Mouse (Mus musculus) inflammation-experienced regulatory T-cells, adult 6 months (primary cell): ENCODE data around the gene Hba-a2. TPM values are rescaled to one million over a fixed set of nuclear protein-coding genes. Genes with fewer than 3 reads are reported as not detected.
"Not testable (repeated sequence)": the region's sequence is repeated elsewhere in the genome, so short reads cannot be mapped to it uniquely, and the experiment has no call there.

ENCODE experiments used
- ATAC-seq: one replicate; pipeline ENCODE4 v1.8.0; 2017
- polyA plus RNA-seq, 3 experiments: library from polyadenylated mRNA; unstranded; fragments of 100-300 nt; shearing (Covaris generic); gene quantifications; one replicate each; pipeline ENCODE4 v1.2.1; 2017

Hba-a2 gene
- polyA plus RNA-seq, 3 experiments from 2014 or later, result 11.3 to 24.9 (median 18.9) TPM

DNA sequence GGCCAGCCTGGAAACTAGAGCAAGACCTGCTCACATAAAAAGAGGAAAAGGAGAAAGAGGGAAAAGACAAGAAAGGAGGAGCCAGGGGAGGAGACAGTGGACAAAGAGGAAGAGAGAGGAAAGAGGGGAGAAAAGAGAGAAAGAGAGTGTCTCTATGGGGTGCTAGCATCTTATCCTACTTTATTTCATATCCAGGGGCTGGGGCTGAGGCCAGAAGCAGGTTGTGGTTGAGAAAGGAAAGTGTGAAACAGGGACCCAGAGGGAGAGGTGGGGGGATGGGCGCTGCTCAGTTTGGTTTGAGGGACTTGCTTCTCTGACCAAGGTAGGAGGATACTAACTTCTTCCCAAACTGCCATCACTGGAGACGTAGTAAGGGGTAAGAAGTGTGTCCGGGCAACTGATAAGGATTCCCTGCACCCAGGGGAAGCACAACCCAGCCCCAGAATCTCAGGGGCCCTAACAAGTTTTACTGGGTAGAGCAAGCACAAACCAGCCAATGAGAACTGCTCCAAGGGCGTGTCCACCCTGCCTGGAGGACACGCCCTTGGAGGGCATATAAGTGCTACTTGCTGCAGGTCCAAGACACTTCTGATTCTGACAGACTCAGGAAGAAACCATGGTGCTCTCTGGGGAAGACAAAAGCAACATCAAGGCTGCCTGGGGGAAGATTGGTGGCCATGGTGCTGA, 13.1 kb upstream of the Hba-a2 start, which contains the start of gene Hba-a1:
Gene Hba-a1 (plus strand): TSS at position 421 of the 687 bp plus-strand sequence.
- not testable (repeated sequence) for ATAC-seq

- not testable (repeated sequence) for ATAC-seq
Measured at GRCm38 (mm10) chr11:32284582-32284981, 11.7 kb upstream of the Hba-a2 start.

- no peak for ATAC-seq
Measured at GRCm38 (mm10) chr11:32285031-32285775, 11.1 kb upstream of the Hba-a2 start.

- not testable (repeated sequence) for ATAC-seq
Measured at GRCm38 (mm10) chr11:32285887-32286286, 10.4 kb upstream of the Hba-a2 start.

DNA sequence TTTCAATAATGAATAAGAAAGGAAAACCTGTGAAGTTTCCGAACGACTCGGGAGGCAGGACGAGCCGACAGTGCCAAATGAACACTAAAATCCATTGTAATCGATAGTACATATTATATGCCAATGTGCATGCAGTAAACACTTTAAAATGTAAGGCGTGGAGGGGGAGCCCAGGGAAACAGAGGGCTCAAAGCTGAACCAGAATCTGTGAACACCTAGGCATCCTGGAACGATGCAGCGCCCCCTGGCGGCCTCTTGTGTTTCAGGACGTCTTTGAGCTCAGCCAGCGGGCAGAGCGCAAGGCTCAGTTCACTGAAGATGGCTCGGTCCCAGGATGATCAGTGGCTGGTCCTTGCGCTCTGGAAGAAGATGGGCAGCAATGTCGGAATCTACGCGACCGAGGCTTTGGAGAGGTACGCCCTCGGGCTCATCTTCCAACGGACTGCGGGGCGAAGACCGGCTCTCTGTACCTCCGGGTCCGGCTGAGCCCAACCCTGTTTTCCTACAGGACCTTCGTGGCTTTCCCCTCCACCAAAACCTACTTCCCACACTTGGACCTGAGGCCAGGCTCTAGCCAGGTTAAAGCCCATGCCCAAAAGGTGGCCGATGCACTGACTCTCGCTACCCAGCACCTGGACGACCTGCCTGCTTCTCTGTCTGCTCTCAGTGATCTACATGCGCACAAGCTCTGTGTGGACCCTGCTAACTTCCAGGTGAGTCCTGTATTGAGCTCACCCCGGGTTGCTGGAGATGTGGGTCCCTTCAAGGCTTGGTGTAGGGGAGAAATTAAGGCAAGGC, 9.4 kb upstream of the Hba-a2 start, which contains the start of gene Hbq1b:
Gene Hbq1b (plus strand): TSS at position 271 of the 798 bp plus-strand sequence.
- ATAC-seq, result peak; percentile 38

DNA sequence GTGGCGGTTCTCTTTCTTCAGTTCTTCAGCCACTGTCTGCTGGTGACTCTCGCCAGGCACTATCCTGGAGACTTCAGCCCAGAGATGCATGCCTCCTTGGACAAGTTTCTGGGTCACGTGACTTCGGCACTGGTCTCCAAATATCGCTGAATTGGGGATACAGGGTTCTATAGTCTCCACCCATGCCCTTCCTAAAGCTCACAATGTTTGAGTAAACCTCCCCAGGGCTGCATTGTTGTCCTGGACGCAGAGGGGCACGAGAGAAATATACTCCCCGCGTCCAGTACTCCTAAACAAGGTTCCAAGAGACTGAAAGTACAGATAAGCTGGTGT, 8.8 kb upstream of the Hba-a2 start:
- ATAC-seq, result no peak

DNA sequence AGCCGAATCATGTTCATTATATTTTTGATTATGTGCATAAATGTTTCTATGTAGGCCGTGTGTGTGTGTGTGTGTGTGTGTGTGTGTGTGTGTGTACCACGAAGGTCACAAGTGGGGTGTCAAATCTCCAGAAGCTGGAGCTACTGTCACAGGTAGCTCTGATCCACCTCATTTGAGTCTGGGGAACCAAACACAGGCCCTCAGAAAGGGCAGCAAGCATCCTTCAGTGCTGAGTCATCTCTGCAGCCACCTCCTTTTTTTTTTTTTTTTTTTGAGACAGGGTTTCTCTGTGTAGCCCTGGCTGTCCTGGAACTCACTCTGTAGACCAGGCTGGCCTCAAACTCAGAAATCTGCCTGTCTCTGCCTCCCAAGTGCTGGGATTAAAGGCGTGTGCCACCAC, 3.5 kb upstream of the Hba-a2 start:
- not testable (repeated sequence) for ATAC-seq

DNA sequence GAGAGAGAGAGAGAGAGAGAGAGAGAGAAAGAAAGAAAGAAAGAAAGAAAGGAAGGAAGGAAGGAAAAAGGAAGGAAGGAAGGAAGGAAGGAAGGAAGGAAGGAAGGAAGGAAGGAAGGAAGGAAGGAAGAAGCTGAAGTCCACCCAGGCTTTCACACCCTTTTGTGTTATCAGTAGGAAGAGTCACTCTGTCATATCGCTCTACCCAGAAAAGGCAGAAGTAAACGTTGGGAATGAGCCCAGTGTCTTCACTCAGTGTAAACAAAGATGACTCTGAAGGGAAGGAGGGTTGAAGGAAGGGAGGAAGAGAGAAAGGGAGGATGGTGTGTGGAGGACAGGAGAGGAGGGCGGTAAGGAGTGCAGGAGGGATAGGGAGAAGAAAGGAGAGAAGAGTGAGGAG, 2.8 kb upstream of the Hba-a2 start:
- not testable (repeated sequence) for ATAC-seq

GRCm38 (mm10) chr11:32297417-32297816, 1.1 kb downstream of the Hba-a2 start:
- not testable (repeated sequence) for ATAC-seq

- no peak for ATAC-seq
Measured at GRCm38 (mm10) chr11:32297866-32298531, 1.7 kb downstream of the Hba-a2 start.

DNA sequence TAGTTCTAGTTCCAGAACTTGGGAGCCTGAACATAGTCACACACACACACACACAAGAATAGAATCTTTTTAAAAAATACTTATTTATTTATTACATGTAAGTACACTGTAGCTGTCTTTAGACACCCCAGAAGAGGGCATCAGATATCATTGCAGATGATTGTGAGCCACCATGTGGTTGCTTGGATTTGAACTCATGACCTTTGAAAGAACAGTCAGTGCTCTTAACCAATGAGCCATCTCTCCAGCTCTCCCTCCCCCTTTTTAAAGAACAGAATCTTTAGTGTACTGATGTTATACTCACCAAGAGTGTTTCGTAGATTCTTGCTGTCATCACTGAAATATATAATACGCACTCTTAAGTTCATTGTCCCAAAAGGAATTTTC, 2.2 kb downstream of the Hba-a2 start:
- ATAC-seq, result no peak

GRCm38 (mm10) chr11:32299865-32300264, 3.6 kb downstream of the Hba-a2 start, which contains the start of gene Hbq1a:
TSS of gene Hbq1a (plus strand) at chr11:32300069.
- not testable (repeated sequence) for ATAC-seq

DNA sequence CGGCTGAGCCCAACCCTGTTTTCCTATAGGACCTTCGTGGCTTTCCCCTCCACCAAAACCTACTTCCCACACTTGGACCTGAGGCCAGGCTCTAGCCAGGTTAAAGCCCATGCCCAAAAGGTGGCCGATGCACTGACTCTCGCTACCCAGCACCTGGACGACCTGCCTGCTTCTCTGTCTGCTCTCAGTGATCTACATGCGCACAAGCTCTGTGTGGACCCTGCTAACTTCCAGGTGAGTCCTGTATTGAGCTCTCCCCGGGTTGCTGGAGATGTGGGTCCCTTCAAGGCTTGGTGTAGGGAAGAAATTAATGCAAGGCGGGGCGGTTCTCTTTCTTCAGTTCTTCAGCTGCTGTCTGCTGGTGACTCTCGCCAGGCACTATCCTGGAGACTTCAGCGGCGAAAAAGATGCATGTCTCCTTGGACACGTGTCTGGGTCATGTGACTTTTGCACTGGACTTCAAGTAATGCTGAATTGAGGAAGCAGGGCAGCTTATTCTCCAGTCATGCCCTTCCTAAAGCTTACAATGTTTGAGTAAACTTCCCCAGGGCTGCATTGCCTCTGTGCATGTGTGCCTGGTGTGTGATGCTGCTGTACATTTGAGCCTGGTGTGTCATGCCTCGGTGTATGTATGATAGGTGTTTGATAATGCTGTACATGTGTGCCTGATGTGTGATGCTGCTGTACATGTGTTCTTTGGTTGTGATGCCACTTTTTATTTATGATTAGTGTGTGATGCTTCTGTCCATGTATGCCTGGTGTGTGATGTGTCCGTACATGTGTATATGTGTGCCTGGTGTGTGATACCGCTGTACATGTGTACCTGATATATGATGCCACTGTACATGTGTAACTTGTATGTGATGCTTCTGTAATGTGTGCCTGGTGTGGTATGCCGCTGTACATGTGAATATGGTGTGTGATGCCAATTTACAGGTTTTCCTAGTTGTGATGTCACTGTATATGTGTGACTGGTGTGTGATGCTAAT, 4.3 kb downstream of the Hba-a2 start:
- ATAC-seq, result no peak

DNA sequence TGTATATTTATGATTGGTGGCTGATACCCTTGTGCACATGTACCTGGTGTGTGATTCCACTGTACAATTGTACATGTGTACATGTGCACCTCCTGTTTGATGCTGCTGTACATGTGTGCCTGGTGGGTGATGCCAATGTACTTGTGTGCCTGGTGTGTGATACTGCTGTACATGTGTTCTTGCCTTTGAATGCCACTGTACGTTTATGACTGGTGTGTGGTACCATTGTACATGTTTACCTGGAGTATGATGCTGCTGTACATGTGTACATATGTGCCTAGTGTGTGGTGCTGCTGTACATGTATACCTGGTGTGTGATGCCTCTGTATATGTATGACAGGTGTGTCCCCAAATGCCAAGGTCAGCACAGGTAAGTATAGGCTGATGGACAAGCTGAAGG, 5.2 kb downstream of the Hba-a2 start:
- ATAC-seq, result no peak

DNA sequence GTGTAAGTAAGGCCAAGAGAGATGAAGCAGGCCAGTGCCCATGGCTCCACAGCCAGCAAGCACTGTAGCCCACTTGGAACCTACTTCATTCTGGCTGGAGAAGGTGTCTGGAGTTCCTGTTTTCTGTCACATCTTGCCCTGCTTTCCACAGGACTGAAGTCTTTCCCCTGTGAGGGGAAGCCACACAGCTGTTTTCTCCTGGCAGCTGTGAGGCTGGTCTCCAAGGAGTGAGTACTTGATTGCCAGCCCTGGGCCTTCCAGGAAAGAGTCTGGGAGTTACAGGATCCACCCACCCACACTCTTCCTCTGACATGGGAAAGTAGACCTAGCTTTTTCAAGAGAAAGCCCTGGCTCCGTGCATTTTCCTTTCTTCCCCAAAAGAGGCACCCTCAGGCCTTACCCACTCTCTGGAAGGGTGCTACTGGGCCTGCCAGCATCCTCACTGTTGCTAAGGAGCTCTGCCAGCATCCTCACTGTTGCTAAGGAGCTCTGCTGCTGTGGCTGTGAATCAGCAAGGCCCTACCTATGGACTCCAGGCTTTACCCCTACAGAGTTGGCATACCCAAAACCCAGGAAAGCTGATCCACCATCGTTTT, 6.6 kb downstream of the Hba-a2 start:
- ATAC-seq, result no peak

GRCm38 (mm10) chr11:32303455-32303854, 7.2 kb downstream of the Hba-a2 start:
- ATAC-seq, result no peak

DNA sequence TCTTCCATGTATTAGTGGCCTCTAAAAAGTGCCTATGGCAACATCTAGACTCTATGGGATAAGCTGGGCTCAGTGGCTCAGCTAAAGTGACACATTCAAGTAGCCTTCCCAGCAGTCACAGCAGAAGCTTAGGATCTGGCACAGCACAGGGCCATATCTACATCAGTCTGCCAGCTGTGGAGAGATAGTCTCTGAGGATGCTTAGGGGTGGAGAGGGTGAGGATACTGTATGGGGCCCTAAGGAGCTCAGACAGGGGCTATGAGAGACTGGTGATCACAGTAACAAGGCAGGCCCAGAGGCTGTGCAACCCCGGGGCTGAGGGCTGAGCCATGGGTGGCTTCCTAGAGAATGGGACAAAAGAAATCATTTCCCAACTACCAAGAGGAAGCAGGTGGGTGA, 10.7 kb downstream of the Hba-a2 start:
- ATAC-seq, result no peak

- ATAC-seq, result no peak
Measured at GRCm38 (mm10) chr11:32309446-32309845, 13.2 kb downstream of the Hba-a2 start.

GRCm38 (mm10) chr11:32309928-32310327, 13.6 kb downstream of the Hba-a2 start:
- ATAC-seq, result no peak

DNA sequence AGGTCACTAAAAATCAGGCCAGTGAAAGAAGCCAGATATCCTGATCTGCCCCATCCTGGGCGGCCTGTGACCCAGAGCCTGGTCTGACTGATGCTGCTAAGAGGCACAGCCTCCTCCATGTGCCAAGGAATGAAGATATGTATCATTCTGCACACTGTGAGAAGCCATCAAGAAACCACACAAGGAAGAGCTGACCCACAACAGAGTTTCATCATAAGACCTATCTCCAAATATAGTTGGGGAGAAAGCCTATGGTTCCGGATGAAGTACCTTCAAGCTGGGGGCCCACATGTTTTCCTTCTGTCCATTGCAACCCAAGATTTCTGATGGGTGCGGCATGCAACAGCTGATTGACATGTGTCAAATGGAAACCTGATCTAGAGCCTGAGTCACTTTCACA, 19.7 kb downstream of the Hba-a2 start:
- no peak for ATAC-seq
